Mouse (Mus musculus) liver, embryonic 14.5 days (tissue): ENCODE data around the gene Gm10197. TPM values are rescaled to one million over a fixed set of nuclear protein-coding genes. Genes with fewer than 3 reads are reported as not detected.

Source experiments
- ATAC-seq: fragments of 200-750 bp; cut with Nextera tagmentation; 2 replicates; pipeline ENCODE4 v1.8.0; 2017; ENCODE audit warnings: moderate number of reproducible peaks, mild to moderate bottlenecking, moderate library complexity; ENCODE audit not compliant: insufficient read depth
- DNase-seq, 3 experiments: peaks; one replicate each; pipeline ENCODE4 v3.0.0-alpha.2; 2012 to 2013; ENCODE audit warnings: low read depth in 3 of 3, low spot score in 3 of 3
- H3K27ac ChIP-seq: fragments of 300-500 bp; sonication (generic); 2 replicates; pipeline ENCODE4 v1.5.1; 2014; ENCODE audit warnings: moderate library complexity, mild to moderate bottlenecking, control low read depth, inconsistent platforms
- H3K27me3 ChIP-seq: fragments of 300-500 bp; sonication (generic); 2 replicates; pipeline ENCODE4 v1.6.1; 2014; ENCODE audit warnings: mild to moderate bottlenecking, low read length, moderate library complexity; ENCODE audit not compliant: control insufficient read depth, insufficient read depth
- H3K36me3 ChIP-seq: fragments of 300-500 bp; sonication (generic); replicated peaks from 2 replicates; pipeline ENCODE4 v1.6.1; 2014; ENCODE audit warnings: low read depth; ENCODE audit not compliant: control insufficient read depth, insufficient read depth
- H3K4me1 ChIP-seq, 2 experiments: fragments of 200-500 bp in 1 of 2; fragments of 300-500 bp in 1 of 2; sonication (generic) in 1 of 2; replicated peaks; 2 replicates each; pipeline ENCODE4 v1.6.1; 2012 to 2014; ENCODE audit warnings: antibody characterized with exemption in 1 of 2, inconsistent platforms in 1 of 2, low read length in 1 of 2; ENCODE audit not compliant: control insufficient read depth in 2 of 2, insufficient read depth in 2 of 2
- H3K4me2 ChIP-seq: fragments of 300-500 bp; sonication (generic); 2 replicates; pipeline ENCODE4 v1.6.1; 2014; ENCODE audit warnings: low read depth, mild to moderate bottlenecking, control low read depth, moderate library complexity
- H3K4me3 ChIP-seq, 2 experiments: fragments of 200-500 bp in 1 of 2; fragments of 300-500 bp in 1 of 2; sonication (generic) in 1 of 2; 2 replicates each; pipeline ENCODE4 v1.5.1; 2012 to 2014; ENCODE audit warnings: low read depth in 2 of 2, low read length in 2 of 2, mild to moderate bottlenecking in 2 of 2, control low read depth in 1 of 2, inconsistent platforms in 1 of 2, moderate library complexity in 1 of 2; ENCODE audit not compliant: insufficient read depth in 1 of 2
- H3K9ac ChIP-seq: fragments of 300-500 bp; sonication (generic); replicated peaks from 2 replicates; pipeline ENCODE4 v1.6.1; 2014; ENCODE audit warnings: mild to moderate bottlenecking, control low read depth, moderate library complexity
- H3K9me3 ChIP-seq: fragments of 300-500 bp; sonication (generic); 2 replicates; pipeline ENCODE4 v1.6.1; 2016; ENCODE audit warnings: low read length, mixed read lengths; ENCODE audit not compliant: control insufficient read depth
- CTCF ChIP-seq: IDR thresholded peaks from 2 replicates; pipeline ENCODE4 v1.5.1; 2016; ENCODE audit warnings: antibody characterized with exemption, low read depth, control low read depth
- EP300 ChIP-seq: IDR thresholded peaks from 2 replicates; pipeline ENCODE4 v1.6.1; 2016; ENCODE audit warnings: antibody characterized with exemption, low read depth
- WGBS: fragments of 180-500 bp; shearing (Covaris S2); extraction: QIAGEN DNeasy Blood & Tissue Kit; methylation state at CpG from one replicate; pipeline ENCODE4 v1.1.7; 2014; ENCODE audit not compliant: insufficient replicate concordance; 5-methylcytosine and 5-hydroxymethylcytosine counted together
- polyA plus RNA-seq, 2 experiments: library from polyadenylated mRNA; depleted of rRNA in 1 of 2; stranded (reverse) in 1 of 2; unstranded in 1 of 2; fragments of >200 nt; fragmentation: Nextera tagmentation in 1 of 2; extraction: Ambion mirVana in 1 of 2; gene quantifications; 2 replicates each; pipeline versions ENCODE4 v1.2.1 to v1.2.3; 2012 to 2014

Gm10197 gene
- polyA plus RNA-seq (2012; rRNA removed) (not detected in 2 replicates), polyA plus RNA-seq (2014; fragmentation: Nextera tagmentation; extraction: Ambion mirVana) (3.0 TPM in 1 of 2 replicates, not detected in the other)

GRCm38 (mm10) chr19:53371666-53372065 is at the start of gene Gm10197:
Gene Gm10197 (minus strand): TSS chr19:53371766.
- Histone ChIP-seq H3K27me3 (no peaks in the 10 kb centered on the region), H3K27ac (no peak within 1 kb of the TSS), H3K4me1 (0 out of 4 replicates have a peak, but pooled peaks cover 0 to 2% of the 10 kb centered on the region in 2 experiments), H3K9me3 (no peaks in the 10 kb centered on the region), H3K36me3 (peaks cover 16% of the 10 kb centered on the region), H3K4me2 (no peak within 1 kb of the TSS), H3K9ac (no peak within 1 kb of the TSS), H3K4me3 (no peak within 1 kb of the TSS)
- ATAC-seq: no peak
- TF ChIP-seq CTCF: no peak
- no peak for TF ChIP-seq EP300
- WGBS: 90% methylated on average over 13 of the region's 13 CpGs
- DNase-seq: no peak

- TF ChIP-seq EP300: no peak
- no peak for TF ChIP-seq CTCF
- ATAC-seq (peak; percentile 88), DNase-seq (peak; percentile 56 to 63 (median 59))
- 2% methylated on average over 19 of the region's 19 CpGs for WGBS
- Histone ChIP-seq H3K4me3 (peak overlapping the region; percentile 41 to 49), H3K9me3 (no peaks in the 10 kb centered on the region), H3K9ac (peak overlapping the region; percentile 54), H3K4me2 (peak overlapping the region; percentile 78), H3K4me1 (peaks cover 0 to 15% of the 10 kb centered on the region in 2 experiments; a peak in 2 of 4 replicates), H3K27ac (no peak overlapping the region; the same call in 1 of the 2 replicates), H3K36me3 (no peaks in the 10 kb centered on the region), H3K27me3 (no peaks in the 10 kb centered on the region; the same call in 1 of the 2 replicates)
Observed at GRCm38 (mm10) chr19:53420924-53421582, 49.5 kb upstream of the Gm10197 start.

GRCm38 (mm10) chr19:53419834-53420233 is 48.3 kb upstream of the Gm10197 start:
- ATAC-seq: no peak
- Histone ChIP-seq H3K4me2 (no peak overlapping the region), H3K36me3 (no peaks in the 10 kb centered on the region), H3K27me3 (no peaks in the 10 kb centered on the region; the same call in 1 of the 2 replicates), H3K4me3 (no peak overlapping the region), H3K4me1 (peaks cover 1 to 19% of the 10 kb centered on the region in 2 experiments; a peak in 3 of 4 replicates), H3K9me3 (no peaks in the 10 kb centered on the region), H3K9ac (no peak overlapping the region), H3K27ac (no peak overlapping the region)
- TF ChIP-seq EP300: no peak
- TF ChIP-seq CTCF: peak; percentile 78
- DNase-seq: peak; percentile 45 to 64 (median 50)
- WGBS: 16% methylated on average over 5 of the region's 5 CpGs

- TF ChIP-seq CTCF (no peak), EP300 (no peak)
- Histone ChIP-seq H3K4me3 (peak overlapping the region in 1 of 2 experiments; percentile 5; a peak in 1 of 4 replicates), H3K4me2 (peak overlapping the region; percentile 21; the same call in 1 of the 2 replicates), H3K9ac (no peak overlapping the region), H3K4me1 (peaks cover 7 to 14% of the 10 kb centered on the region in 2 experiments; a peak in 3 of 4 replicates), H3K27me3 (no peaks in the 10 kb centered on the region), H3K9me3 (no peaks in the 10 kb centered on the region), H3K27ac (no peak overlapping the region), H3K36me3 (no peaks in the 10 kb centered on the region)
- no peak for ATAC-seq
- WGBS: 69% methylated on average over 17 of the region's 17 CpGs
- no peak for DNase-seq
Observed at GRCm38 (mm10) chr19:53415198-53415597, 43.6 kb upstream of the Gm10197 start.

- H3K9me3 ChIP-seq: no peaks in the 10 kb centered on the region
- H3K4me2 ChIP-seq: peak overlapping the region; percentile 21; the same call in 1 of the 2 replicates
- ATAC-seq (peak; percentile 77), DNase-seq (peak in 1 of 3 experiments; percentile 51)
- no peak overlapping the region for H3K9ac ChIP-seq
- H3K27me3 ChIP-seq: no peaks in the 10 kb centered on the region
- TF ChIP-seq CTCF (no peak), EP300 (peak; percentile 23; the same call in 1 of the 2 replicates)
- no peak overlapping the region for H3K27ac ChIP-seq
- peaks cover 7 to 14% of the 10 kb centered on the region in 2 experiments; a peak in 3 of 4 replicates for H3K4me1 ChIP-seq
- H3K4me3 ChIP-seq: no peak overlapping the region
- no peaks in the 10 kb centered on the region for H3K36me3 ChIP-seq
- 13% methylated on average over 11 of the region's 11 CpGs for WGBS
Observed at GRCm38 (mm10) chr19:53414650-53415049, 43.1 kb upstream of the Gm10197 start.
